Mouse (Mus musculus) E14TG2a.4 (cell line): ENCODE measurements around the gene Psmd8.

Experiments
- CTCF ChIP-seq: conservative IDR thresholded peaks from 2 replicates; pipeline ENCODE4 v1.5.1; 2014; ENCODE audit warnings: low read length
- NANOG ChIP-seq: IDR thresholded peaks from 2 replicates; pipeline ENCODE4 v1.6.1; 2014; ENCODE audit warnings: borderline replicate concordance, low read length, mixed read lengths
- POU5F1 ChIP-seq: IDR thresholded peaks from 2 replicates; pipeline ENCODE4 v1.6.1; 2014; ENCODE audit warnings: low read length, borderline replicate concordance

DNA sequence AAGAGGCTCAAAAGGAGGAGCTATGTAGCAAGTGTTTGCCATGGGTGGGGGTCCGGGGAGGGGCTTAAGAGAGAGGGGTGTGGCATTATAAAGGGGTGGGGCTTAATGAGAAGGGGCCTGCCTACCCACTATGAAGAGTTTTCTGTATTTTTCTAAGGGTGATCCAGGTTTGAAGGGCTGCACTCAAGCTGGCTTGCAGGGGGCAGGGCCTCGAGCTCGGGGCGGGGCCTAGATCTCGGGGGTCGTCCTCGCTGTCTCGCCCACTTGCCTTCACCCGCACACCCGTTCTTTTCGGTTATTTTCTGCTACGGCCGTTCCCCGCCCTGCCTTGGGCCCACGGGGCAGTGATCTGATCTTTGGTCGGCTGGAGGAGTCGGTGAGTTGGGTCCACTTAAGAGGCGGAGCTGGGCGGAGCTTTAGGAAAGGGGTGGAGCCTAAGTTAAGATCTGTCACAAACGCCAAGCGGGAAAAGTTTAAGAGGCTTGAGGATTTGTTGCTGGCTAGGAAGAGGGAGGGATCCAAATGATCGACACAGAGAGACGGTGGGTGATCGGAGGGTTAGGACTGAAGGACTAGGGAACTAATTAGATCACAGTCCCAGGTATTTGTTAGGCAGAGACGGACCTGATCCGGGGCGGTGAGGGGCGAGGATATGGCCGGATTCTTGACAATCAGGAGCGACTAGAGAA, 10.3 kb downstream of the Psmd8 start, which contains the start of the genes Ggn and Spred3:
- TF ChIP-seq CTCF (no peak), NANOG (no peak), POU5F1 (no peak)
